Mouse (Mus musculus): ENCODE measurements at regions not wholly inside any gene's neighbourhood (a gene's known extent, or its start where the extent isn't known, plus 50 kb on each side); places are given as distances from the start of the nearest gene placed in this dataset.

- no peak for ATAC-seq (replicated peaks; ENCODE audit: insufficient number of reproducible peaks, insufficient read depth, low FRiP score, low read depth)
- no peak overlapping the region for H3K4me2 ChIP-seq
- H3K9ac ChIP-seq = no peak overlapping the region
- no peaks in the 10 kb centered on the region for H3K27me3 ChIP-seq
- no peaks in the 10 kb centered on the region for H3K36me3 ChIP-seq
- no peaks in the 10 kb centered on the region for H3K9me3 ChIP-seq (replicated peaks)
- WGBS = 49% methylated on average over 6 of the region's 6 CpGs
- no peaks in the 10 kb centered on the region for H3K4me1 ChIP-seq (replicated peaks)
- no peak overlapping the region for H3K4me3 ChIP-seq
- H3K27ac ChIP-seq = no peak overlapping the region
Observed at GRCm38 (mm10) chr3:57972469-57973245, 124.8 kb upstream of the Pfn2 start.

DNA sequence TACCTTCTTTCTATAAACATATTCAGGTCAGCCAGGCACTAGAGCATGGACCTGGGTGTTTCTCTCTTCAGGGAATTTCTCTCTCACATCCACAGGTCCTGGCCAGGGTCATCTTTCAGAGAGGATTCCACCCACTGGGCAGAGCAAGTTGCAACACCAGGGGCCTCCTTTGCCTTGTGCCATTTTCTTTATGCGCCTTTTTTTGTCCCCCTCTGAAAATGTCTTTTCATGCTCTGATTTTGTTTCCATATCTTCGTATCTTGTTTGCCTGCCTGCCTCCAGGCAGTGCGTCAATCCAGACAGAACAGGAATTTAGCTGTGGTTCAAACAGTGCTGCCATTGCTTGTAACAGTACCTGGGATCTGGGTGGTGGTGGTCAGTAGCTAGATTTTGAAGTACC lies 125.7 kb upstream of the Pfn2 start:
- no peak for ATAC-seq (replicated peaks; ENCODE audit: insufficient number of reproducible peaks, insufficient read depth, low FRiP score, low read depth)
- H3K4me2 ChIP-seq = no peak overlapping the region
- H3K9me3 ChIP-seq (replicated peaks) = no peaks in the 10 kb centered on the region
- no peaks in the 10 kb centered on the region for H3K36me3 ChIP-seq
- H3K27ac ChIP-seq = no peak overlapping the region
- no peaks in the 10 kb centered on the region for H3K4me1 ChIP-seq (replicated peaks)
- no peaks in the 10 kb centered on the region for H3K27me3 ChIP-seq
- 80% methylated on average over 3 of the region's 3 CpGs for WGBS
- H3K4me3 ChIP-seq = no peak overlapping the region
- H3K9ac ChIP-seq = no peak overlapping the region

DNA sequence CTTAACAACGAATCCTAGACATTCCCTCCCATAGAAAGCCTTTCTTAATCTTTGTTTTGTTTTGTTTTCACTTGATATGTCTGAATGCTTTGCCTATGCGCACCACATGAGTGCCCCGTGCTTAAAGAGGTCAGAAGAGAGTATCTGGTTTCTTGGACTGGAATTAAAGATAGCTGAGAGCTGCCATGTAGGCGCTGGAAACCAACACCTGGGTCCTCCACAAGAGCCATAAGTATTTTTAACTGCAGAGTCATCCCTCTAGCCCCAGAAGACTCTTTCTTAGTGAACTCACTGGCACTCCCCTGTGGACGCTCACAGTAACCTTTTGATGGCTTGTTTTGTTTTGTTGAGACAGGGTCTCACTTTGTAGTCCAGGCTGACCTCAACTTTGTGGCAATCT lies 127.5 kb upstream of the Pfn2 start:
- Histone ChIP-seq H3K4me2 (no peak overlapping the region), H3K9ac (no peak overlapping the region), H3K4me1 (replicated peaks) (no peaks in the 10 kb centered on the region)

GRCm38 (mm10) chr3:57976640-57977229 lies 128.9 kb upstream of the Pfn2 start:
- WGBS = 75% methylated on average over 5 of the region's 5 CpGs
- no peak overlapping the region for H3K27ac ChIP-seq
- H3K4me2 ChIP-seq = no peak overlapping the region
- H3K9ac ChIP-seq = no peak overlapping the region
- no peaks in the 10 kb centered on the region for H3K27me3 ChIP-seq
- H3K4me3 ChIP-seq = no peak overlapping the region
- H3K4me1 ChIP-seq (replicated peaks) = no peaks in the 10 kb centered on the region
- no peak for ATAC-seq (replicated peaks; ENCODE audit: insufficient number of reproducible peaks, insufficient read depth, low FRiP score, low read depth)
- no peaks in the 10 kb centered on the region for H3K36me3 ChIP-seq
- H3K9me3 ChIP-seq (replicated peaks) = no peaks in the 10 kb centered on the region

More for the DNA sequence above, 127.5 kb upstream of the Pfn2 start:
- no peaks in the 10 kb centered on the region for H3K36me3 ChIP-seq
- H3K9me3 ChIP-seq (replicated peaks) = no peaks in the 10 kb centered on the region
- no peak overlapping the region for H3K4me3 ChIP-seq
- no peak for ATAC-seq (replicated peaks; ENCODE audit: insufficient number of reproducible peaks, insufficient read depth, low FRiP score, low read depth)
- H3K27me3 ChIP-seq = no peaks in the 10 kb centered on the region
- no peak overlapping the region for H3K27ac ChIP-seq
- 39% methylated on average over 5 of the region's 5 CpGs for WGBS

DNA sequence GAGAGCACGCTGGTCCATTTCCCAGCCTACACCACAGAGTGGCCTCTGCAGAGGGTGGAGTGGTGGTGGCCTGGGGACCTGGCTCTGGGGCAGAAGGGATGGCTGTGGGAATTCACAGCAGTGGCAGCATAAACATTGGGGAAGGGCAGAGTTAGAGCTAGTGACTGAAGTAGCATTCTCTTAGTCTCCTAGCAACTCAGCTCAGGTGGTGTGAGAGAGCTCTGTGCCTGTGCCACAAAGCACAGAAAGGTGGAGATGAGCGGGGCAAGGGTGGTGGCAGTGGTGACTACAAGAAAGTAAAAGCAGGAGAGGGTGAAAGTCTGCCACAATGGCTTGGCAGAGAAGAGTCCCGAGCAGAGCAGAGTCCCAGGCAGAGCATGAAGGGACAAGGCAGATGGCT lies 140.3 kb upstream of the Pfn2 start:
- 0 out of 2 replicates have a peak, but pooled peaks cover 3% of the 10 kb centered on the region for H3K4me1 ChIP-seq (replicated peaks)
- no peak overlapping the region for H3K4me3 ChIP-seq
- no peak overlapping the region for H3K9ac ChIP-seq
- H3K9me3 ChIP-seq (replicated peaks) = no peaks in the 10 kb centered on the region
- no peak overlapping the region for H3K4me2 ChIP-seq
- no peaks in the 10 kb centered on the region for H3K27me3 ChIP-seq
- no peak overlapping the region for H3K27ac ChIP-seq
- H3K36me3 ChIP-seq = no peaks in the 10 kb centered on the region
- no peak for ATAC-seq (replicated peaks; ENCODE audit: insufficient number of reproducible peaks, insufficient read depth, low FRiP score, low read depth)
- 65% methylated on average over 3 of the region's 3 CpGs for whole genome bisulfite sequencing

- no peak overlapping the region for H3K27ac ChIP-seq
- no peak for ATAC-seq (replicated peaks; ENCODE audit: insufficient number of reproducible peaks, insufficient read depth, low FRiP score, low read depth)
- H3K36me3 ChIP-seq = no peaks in the 10 kb centered on the region
- 70% methylated on average over 1 of the region's 1 CpGs for WGBS
- no peak overlapping the region for H3K9ac ChIP-seq
- H3K9me3 ChIP-seq (replicated peaks) = no peaks in the 10 kb centered on the region
- no peaks in the 10 kb centered on the region for H3K27me3 ChIP-seq
- no peak overlapping the region for H3K4me2 ChIP-seq
- no peak overlapping the region for H3K4me3 ChIP-seq
- H3K4me1 ChIP-seq (replicated peaks) = 0 out of 2 replicates have a peak, but pooled peaks cover 3% of the 10 kb centered on the region
Observed at GRCm38 (mm10) chr3:57990738-57991137, 142.9 kb upstream of the Pfn2 start.

GRCm38 (mm10) chr3:57998121-57999102 lies 150.5 kb upstream of the Pfn2 start:
- Histone ChIP-seq H3K4me2 (no peak overlapping the region), H3K27ac (no peak overlapping the region), H3K9ac (no peak overlapping the region), H3K4me1 (replicated peaks) (no peaks in the 10 kb centered on the region), H3K4me3 (no peak overlapping the region), H3K27me3 (no peaks in the 10 kb centered on the region), H3K9me3 (replicated peaks) (no peaks in the 10 kb centered on the region), H3K36me3 (no peaks in the 10 kb centered on the region)
- no peak for ATAC-seq (replicated peaks; ENCODE audit: insufficient number of reproducible peaks, insufficient read depth, low FRiP score, low read depth)
- 69% methylated on average over 6 of the region's 6 CpGs for WGBS

DNA sequence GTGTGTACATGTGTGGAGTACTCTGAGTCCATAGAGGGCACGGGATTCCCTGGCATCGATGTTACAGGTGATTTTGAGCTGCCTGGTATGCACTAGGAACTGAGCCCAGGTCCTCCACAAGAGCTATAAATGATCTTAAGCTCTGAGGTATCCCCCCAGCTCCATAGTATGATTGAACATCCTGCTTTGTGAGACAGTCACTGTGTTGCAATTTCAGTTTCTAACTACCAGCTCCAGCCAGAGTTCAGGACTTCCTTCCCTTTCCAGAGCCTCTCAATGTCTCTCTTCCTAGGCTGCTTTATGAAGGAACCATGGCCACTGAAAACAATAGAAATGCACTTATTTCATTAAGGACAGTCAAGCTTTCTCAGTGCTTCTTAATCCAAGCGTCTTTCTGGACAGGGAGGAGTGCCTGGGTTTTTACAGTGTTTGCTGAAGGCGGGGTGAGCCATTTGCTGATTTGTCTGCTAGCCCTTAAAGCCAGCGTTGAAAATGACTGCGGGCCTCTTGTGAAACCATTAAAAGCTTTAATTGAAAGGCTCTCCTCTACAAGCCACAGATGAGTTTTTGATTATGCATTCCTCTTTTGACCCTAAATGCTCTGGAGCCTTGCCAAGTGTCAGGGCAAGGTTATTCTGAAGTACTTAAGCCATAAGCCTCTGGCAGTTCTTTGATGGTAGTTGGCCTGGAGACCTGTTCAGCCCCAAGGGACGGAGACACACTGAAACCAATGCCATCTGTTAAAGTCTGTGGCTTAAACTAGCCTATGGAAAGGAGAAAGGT lies 155.1 kb upstream of the Pfn2 start:
- whole genome bisulfite sequencing = 53% methylated on average over 7 of the region's 7 CpGs
- H3K4me2 ChIP-seq = no peak overlapping the region
- H3K9me3 ChIP-seq (replicated peaks) = no peaks in the 10 kb centered on the region
- H3K36me3 ChIP-seq = no peaks in the 10 kb centered on the region
- H3K9ac ChIP-seq = no peak overlapping the region
- no peaks in the 10 kb centered on the region for H3K4me1 ChIP-seq (replicated peaks)
- no peak for ATAC-seq (replicated peaks; ENCODE audit: insufficient number of reproducible peaks, insufficient read depth, low FRiP score, low read depth)
- no peak overlapping the region for H3K4me3 ChIP-seq
- no peaks in the 10 kb centered on the region for H3K27me3 ChIP-seq
- no peak overlapping the region for H3K27ac ChIP-seq

GRCm38 (mm10) chr3:58024750-58025392 lies 177.0 kb upstream of the Pfn2 start:
- 72% methylated on average over 3 of the region's 3 CpGs for WGBS
- Histone ChIP-seq H3K4me2 (no peak overlapping the region), H3K27me3 (no peaks in the 10 kb centered on the region), H3K9ac (no peak overlapping the region), H3K4me1 (replicated peaks) (peaks cover 10% of the 10 kb centered on the region; the same call in 1 of the 2 replicates), H3K36me3 (no peaks in the 10 kb centered on the region), H3K27ac (no peak overlapping the region), H3K9me3 (replicated peaks) (no peaks in the 10 kb centered on the region), H3K4me3 (no peak overlapping the region)
- ATAC-seq (replicated peaks; ENCODE audit: insufficient number of reproducible peaks, insufficient read depth, low FRiP score, low read depth) = no peak

GRCm38 (mm10) chr3:58049618-58050017 lies 201.7 kb upstream of the Pfn2 start:
- no peak overlapping the region for H3K9ac ChIP-seq
- 96% methylated on average over 1 of the region's 1 CpGs for WGBS
- no peaks in the 10 kb centered on the region for H3K27me3 ChIP-seq
- no peak overlapping the region for H3K27ac ChIP-seq
- H3K9me3 ChIP-seq (replicated peaks) = no peaks in the 10 kb centered on the region
- no peaks in the 10 kb centered on the region for H3K36me3 ChIP-seq
- no peaks in the 10 kb centered on the region for H3K4me1 ChIP-seq (replicated peaks)
- ATAC-seq (replicated peaks; ENCODE audit: insufficient number of reproducible peaks, insufficient read depth, low FRiP score, low read depth) = no peak
- H3K4me3 ChIP-seq = no peak overlapping the region
- H3K4me2 ChIP-seq = no peak overlapping the region
